Mouse (Mus musculus): ENCODE results near the gene Arhgef11.
A peak's percentile ranks its signal among the peaks of the same experiment; 100 is the strongest.
"Not testable (repeated sequence)": the region's sequence is repeated elsewhere in the genome, so short reads cannot be mapped to it uniquely, and the experiment has no call there.

Arhgef11 gene

GRCm38 (mm10) chr3:87616957-87617810 is at the start of gene Arhgef11:
Arhgef11 (plus strand) TSS chr3:87617559.
- DNase-seq (ENCODE audit: low spot score in 2 of 2) = peak; percentile 79 to 83

GRCm38 (mm10) chr3:87568681-87569080 is 48.7 kb upstream of the Arhgef11 start:
- no peak for DNase-seq (ENCODE audit: low spot score in 2 of 2)

DNA sequence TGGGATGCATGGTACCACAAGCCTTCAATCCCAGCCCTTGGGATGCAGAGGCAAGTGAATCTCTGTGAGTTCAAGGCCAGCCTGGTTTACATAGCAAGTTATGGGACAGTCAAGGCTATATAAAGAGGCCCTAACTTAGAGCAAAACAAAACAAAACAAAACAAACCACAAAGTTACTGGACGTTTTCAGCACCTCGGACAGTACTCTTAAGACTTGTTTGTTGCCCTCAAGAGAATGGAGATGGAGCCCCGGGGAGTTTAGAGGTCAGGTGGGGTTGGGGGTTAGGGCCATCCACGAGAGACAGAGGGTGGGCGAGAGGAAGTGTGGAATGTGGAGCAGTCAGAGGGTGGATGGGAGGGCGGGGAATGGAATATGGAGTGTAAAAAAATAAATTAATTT is 41.6 kb upstream of the Arhgef11 start:
- no peak for DNase-seq (ENCODE audit: low spot score in 2 of 2)

GRCm38 (mm10) chr3:87582259-87582658 is 35.1 kb upstream of the Arhgef11 start:
- DNase-seq (ENCODE audit: low spot score in 2 of 2) = no peak

GRCm38 (mm10) chr3:87593793-87594192 is 23.6 kb upstream of the Arhgef11 start:
- DNase-seq (ENCODE audit: low spot score in 2 of 2) = no peak

DNA sequence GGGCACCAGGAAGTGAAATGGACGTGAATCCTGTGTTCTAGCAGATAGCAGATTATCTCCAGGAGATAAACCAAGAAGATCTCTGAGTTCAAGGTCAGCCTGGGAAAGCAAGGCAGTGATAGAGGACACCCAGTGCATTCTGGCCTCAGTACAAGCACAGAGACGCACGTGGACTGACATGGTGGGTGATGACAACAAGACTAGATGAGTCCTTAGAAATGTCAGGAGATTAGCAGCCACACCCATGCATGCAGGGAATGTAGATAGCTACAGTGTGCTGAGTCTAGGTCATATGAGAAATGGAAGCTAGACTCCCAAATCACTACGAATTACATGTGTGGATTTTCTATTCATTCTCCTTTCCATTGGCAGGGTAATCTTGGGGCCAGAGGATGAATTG is 22.0 kb upstream of the Arhgef11 start:
- not testable (repeated sequence) for DNase-seq (ENCODE audit: low spot score in 2 of 2)

DNA sequence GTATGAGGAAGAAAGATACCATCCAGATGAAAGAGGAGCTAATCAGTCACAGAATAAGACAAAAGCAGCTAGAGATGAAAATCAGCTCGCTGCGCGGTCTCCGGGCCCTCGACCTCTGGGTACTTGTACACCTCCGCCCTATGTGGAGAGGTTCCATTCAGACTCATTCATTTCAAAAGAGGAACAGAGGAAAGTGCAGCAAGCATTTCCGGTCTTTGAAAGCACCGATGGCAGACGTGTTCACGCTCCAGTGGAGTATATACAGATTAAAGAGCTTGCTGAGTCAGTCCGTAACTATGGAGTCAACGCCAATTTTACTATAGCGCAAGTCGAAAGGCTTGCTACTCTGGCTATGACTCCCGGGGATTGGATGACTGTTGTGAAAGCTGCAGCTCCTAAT is 16.3 kb upstream of the Arhgef11 start:
- not testable (repeated sequence) for DNase-seq (ENCODE audit: low spot score in 2 of 2)

- no peak for DNase-seq (ENCODE audit: low spot score in 2 of 2)
Measured at GRCm38 (mm10) chr3:87616354-87616753, 1.0 kb upstream of the Arhgef11 start.

DNA sequence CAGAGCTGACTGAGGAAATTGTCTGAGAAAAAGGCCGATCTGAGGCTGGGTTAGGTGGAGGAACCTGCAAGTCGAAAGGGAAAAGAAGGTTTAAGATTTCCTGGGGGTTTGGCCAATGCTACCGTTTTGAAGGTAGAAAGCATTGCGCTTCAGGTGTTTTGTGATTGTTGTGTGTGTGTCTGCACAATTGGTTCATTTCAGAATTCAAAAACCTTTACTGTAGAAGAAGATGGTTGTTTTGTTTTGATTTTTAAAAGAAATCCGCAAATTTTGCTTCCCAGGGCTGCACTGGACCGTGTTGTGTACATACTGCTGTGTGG is 412 bp downstream of the Arhgef11 start:
- no peak for DNase-seq (ENCODE audit: low spot score in 2 of 2)

GRCm38 (mm10) chr3:87618240-87618639 is 881 bp downstream of the Arhgef11 start:
- no peak for DNase-seq (ENCODE audit: low spot score in 2 of 2)

DNA sequence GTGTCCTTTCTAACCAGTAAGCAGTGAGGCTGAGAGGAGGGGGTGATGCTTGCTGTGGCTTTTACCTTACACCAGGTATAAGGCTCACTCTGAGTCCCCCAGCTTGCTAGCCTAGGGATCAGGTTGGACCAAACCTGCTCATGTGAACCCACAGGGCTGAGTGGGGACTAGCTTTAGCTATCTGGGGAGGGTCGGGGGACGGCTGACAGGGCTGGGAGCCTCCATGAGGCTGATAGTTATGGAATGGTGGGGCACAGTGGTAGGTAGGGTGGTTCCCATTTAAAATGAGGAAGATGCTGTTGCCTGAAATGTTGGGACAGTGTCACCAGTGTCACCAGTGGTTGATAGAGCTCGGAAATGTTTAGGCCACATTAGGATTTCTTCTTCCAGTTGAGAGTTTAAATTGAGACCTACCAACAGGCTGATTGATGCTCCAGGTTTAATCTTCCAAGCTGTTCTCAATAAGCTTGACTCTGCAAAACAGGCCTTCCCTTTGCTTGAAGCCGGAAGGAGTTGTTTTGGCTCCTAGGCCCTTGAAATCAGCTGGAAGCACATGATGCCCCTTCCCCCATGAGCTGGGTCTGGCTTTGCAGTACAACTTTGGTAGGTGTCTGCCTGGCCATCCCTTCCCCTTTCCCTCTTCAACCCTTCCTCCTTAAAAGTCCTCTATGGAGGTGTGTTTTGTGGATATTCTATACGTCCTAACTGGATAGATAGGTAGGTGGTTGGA is 1.8 kb downstream of the Arhgef11 start:
- peak in 1 of 2 experiments; percentile 10 for DNase-seq (ENCODE audit: low spot score in 2 of 2)

- no peak for DNase-seq (ENCODE audit: low spot score in 2 of 2)
Measured at GRCm38 (mm10) chr3:87620218-87620891, 3.0 kb downstream of the Arhgef11 start.

DNA sequence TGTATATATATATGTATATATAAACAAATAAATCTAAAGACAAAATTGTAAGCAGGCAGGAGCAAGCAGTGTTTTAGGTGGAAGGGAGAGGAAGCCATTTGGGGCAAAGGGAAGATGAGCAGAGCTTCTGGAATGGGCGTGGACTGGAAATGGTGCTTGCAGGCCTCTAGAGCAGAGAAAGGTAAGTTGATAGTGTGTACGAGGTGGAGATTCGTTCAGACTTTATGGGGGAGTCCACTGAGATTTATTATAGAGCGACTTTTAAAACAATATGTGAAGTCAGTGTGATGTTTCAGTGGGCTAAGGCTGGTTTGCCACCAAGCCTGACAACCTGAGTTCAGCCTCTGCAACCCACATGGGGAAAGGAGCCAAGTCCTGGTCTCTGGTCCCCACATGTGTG is 7.5 kb downstream of the Arhgef11 start:
- DNase-seq (ENCODE audit: low spot score in 2 of 2) = no peak

GRCm38 (mm10) chr3:87630899-87631298 is 13.5 kb downstream of the Arhgef11 start:
- peak in 1 of 2 experiments; percentile 8 for DNase-seq (ENCODE audit: low spot score in 2 of 2)

GRCm38 (mm10) chr3:87631408-87631807 is 14.0 kb downstream of the Arhgef11 start:
- no peak for DNase-seq (ENCODE audit: low spot score in 2 of 2)

DNA sequence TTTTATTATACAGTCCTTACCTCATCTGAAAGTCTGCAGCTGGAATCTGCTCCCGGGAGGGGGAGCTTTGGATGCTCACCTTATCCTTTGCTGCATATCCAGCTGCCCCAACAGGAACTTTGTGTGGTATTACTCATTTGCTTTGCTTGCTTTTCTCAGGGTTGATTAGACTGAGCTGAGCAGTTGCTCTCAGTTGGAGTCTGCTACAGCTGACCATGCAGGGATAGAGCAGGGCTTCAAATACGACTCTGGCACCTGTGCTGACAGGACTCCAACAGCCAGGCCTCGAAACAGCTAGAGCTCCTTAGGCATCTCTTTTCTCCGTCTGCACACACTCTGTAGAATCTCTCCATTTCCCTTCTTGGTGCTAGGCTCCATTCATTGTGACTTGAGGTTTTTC is 18.2 kb downstream of the Arhgef11 start:
- no peak for DNase-seq (ENCODE audit: low spot score in 2 of 2)

GRCm38 (mm10) chr3:87643453-87643852 is 26.1 kb downstream of the Arhgef11 start:
- no peak for DNase-seq (ENCODE audit: low spot score in 2 of 2)

DNA sequence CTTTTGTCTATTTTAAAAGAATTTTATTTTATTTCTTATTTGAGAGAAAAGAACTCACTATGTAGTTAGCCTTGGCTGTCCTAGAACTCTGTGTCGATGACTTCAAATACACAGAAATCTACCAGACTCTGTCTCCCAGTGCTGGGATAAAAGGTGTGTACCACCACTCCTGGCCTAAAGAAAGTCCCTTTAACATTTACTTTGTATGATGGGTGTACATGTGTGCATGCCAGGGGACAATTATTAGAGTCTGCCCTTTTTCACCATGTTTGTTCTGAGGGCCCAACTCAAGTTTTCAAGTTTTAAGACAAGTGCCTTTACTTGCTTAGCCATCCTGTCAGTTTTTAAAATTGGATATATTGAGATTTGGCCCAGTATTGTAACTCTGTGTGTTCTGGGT is 28.8 kb downstream of the Arhgef11 start:
- DNase-seq (ENCODE audit: low spot score in 2 of 2) = no peak

DNA sequence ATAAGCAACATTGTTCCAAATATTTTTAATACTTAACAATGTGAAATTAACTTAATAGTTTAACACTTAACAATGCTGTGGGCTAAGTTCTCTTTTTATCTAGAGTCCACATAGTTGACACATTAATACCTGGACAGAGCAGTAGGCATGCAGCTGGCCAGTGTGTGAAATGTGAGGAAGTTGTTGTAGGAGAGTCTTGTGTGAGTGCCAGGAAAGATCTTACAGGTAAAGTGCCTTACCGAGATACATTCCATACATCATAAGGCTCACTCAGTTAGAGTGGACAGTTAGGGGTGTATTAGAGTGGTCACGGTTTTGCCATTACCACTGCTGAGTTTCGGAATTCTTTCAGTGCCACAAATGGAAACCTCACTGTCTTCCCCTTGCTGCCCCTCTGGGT is 31.7 kb downstream of the Arhgef11 start:
- DNase-seq (ENCODE audit: low spot score in 2 of 2) = no peak

DNA sequence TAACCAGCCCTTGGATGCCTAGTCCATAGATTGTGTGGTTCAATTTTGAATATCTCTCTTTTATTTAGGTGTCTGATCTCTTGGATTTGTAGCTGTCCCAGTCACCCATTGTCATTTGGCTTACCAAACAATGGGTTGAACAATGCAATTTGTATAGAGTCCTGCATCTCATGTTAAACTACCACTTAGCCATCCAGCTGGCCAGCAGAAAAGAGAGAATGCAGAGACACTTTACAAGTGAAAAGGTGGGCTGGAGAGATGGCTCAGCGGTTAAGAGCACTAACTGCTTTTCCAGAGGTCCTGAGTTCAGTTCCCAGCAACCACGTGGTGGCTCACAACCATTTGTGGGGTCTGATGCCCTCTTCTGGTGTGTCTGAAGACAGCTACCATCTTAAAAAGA is 41.0 kb downstream of the Arhgef11 start:
- no peak for DNase-seq (ENCODE audit: low spot score in 2 of 2)

DNA sequence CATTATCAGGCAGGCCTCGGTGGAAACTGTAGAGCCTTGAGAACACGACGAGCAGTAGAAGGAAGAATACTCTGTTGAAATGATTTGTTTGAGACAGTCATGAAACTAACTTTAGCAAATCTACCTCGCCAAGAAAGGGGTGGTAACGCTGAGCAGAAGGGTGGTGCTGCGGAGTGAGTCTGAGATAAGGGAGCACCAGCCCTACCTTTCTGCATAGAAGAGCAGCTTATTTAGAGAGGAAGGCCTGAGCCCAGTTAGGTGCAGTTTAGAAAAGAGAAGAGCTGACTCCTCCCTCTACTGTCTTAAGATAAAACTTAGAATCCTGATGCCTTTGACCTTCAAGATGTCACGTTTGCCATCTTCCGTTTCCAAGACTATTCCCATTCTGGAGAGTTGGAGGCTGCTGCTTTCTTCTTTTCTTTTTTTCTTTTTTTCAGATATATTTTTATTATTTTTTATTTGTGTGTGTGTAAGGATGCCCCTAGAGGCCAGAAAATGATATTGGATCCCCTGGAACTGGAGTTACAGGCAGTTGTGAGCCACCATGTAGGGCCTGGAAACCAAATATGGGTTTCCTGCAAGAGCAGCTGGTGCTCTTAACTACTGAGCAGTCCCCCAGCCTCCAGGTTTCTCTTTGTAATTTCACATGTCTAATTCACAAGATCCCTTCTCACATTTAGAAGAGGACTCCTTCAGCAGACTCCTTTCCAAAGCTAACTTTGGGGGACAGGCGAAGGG is 42.5 kb downstream of the Arhgef11 start:
- no peak for DNase-seq (ENCODE audit: low spot score in 2 of 2)

- DNase-seq (ENCODE audit: low spot score in 2 of 2) = no peak
Measured at GRCm38 (mm10) chr3:87660479-87660878, 43.1 kb downstream of the Arhgef11 start.
